Mouse (Mus musculus) testis, adult 2 months (tissue): Measurements from ENCODE around the gene Spocd1. TPM values are rescaled to one million over a fixed set of nuclear protein-coding genes. Genes with fewer than 3 reads are reported as not detected.

Source experiments
- H3K27ac ChIP-seq: fragments of 200-500 bp; 2 replicates; pipeline ENCODE4 v1.5.1; 2012; ENCODE audit warnings: low read depth, low read length; ENCODE audit not compliant: control insufficient read depth, insufficient read depth
- H3K27me3 ChIP-seq: fragments of 200-500 bp; 2 replicates; pipeline ENCODE4 v1.6.1; 2012; ENCODE audit warnings: mild to moderate bottlenecking, low read length, moderate library complexity; ENCODE audit not compliant: control insufficient read depth, insufficient read depth
- H3K36me3 ChIP-seq: fragments of 200-500 bp; 2 replicates; pipeline ENCODE4 v1.6.1; 2012; ENCODE audit warnings: mild to moderate bottlenecking, low read length; ENCODE audit not compliant: control insufficient read depth, insufficient read depth
- H3K4me1 ChIP-seq: fragments of 200-500 bp; 2 replicates; pipeline ENCODE4 v1.6.1; 2012; ENCODE audit warnings: low read length; ENCODE audit not compliant: control insufficient read depth, insufficient read depth
- H3K4me3 ChIP-seq: fragments of 200-500 bp; 2 replicates; pipeline ENCODE4 v1.5.1; 2012; ENCODE audit warnings: low read depth, mild to moderate bottlenecking, low read length, moderate library complexity, mixed read lengths; ENCODE audit not compliant: control insufficient read depth
- CTCF ChIP-seq: fragments of 200-500 bp; IDR thresholded peaks from 2 replicates; pipeline ENCODE4 v1.5.1; 2012; ENCODE audit warnings: low read depth, mild to moderate bottlenecking, inconsistent platforms, low read length, moderate library complexity; ENCODE audit not compliant: control insufficient read depth, insufficient read depth, insufficient replicate concordance
- POLR2A ChIP-seq: fragments of 200-500 bp; IDR thresholded peaks from 2 replicates; pipeline ENCODE4 v1.6.1; 2012; ENCODE audit warnings: low read depth, mild to moderate bottlenecking, inconsistent platforms, low read length, moderate library complexity; ENCODE audit not compliant: control insufficient read depth
- polyA plus RNA-seq: library from polyadenylated mRNA; depleted of rRNA; stranded (reverse); fragments of >200 nt; gene quantifications from 2 replicates; pipeline ENCODE4 v1.2.3, GENCODE M21; 2012; rRNA removed

The Spocd1 gene
- polyA plus RNA-seq, 1 experiment = 5.1 TPM

DNA sequence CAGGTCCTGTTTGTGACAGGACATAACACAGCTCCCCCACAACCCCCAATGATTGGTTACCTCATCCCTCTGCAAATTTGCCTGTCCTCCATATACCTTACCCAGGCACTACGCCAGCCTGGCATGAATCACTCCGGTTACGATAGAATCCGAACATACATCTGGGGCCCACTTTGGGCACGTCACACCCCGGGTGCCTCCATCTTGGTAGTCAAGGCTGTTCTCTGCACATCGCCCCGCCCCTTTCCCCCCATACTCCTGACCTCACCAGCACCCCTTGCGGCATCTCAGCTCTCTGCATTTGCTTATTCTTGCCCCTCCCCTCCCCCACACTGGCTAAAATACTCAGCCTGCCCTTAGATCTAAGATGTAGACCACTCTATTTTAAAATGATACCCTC lies 76.5 kb downstream of the Spocd1 start:
- H3K4me3 ChIP-seq = no peak overlapping the region
- H3K27ac ChIP-seq = no peak overlapping the region
- no peak for TF ChIP-seq POLR2A
- TF ChIP-seq CTCF = no peak
- no peaks in the 10 kb centered on the region for H3K27me3 ChIP-seq
- H3K36me3 ChIP-seq = no peaks in the 10 kb centered on the region
- H3K4me1 ChIP-seq = peaks cover 16% of the 10 kb centered on the region

DNA sequence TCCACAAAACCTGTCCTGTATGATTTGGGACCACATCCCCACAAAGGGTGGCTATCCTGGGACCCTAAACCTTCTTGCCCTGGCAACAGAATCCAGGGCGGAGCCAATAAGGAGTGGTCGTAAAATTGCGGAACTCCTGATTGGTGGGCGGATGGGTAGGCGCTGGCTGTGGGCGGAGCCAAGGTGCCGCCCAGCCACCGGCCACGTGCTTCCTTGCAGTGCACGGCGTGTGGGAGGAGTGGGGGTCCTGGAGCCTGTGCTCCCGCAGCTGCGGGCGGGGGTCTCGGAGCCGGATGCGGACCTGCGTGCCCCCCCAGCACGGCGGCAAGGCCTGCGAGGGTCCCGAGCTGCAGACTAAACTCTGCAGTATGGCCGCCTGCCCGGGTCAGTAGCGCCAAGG lies 77.5 kb downstream of the Spocd1 start:
- no peaks in the 10 kb centered on the region for H3K36me3 ChIP-seq
- H3K4me1 ChIP-seq = peaks cover 16% of the 10 kb centered on the region
- no peaks in the 10 kb centered on the region for H3K27me3 ChIP-seq
- no peak overlapping the region for H3K27ac ChIP-seq
- peak overlapping the region; percentile 41 for H3K4me3 ChIP-seq
- TF ChIP-seq POLR2A (no peak), CTCF (no peak)

Other genes with a start within 250 kb of the Spocd1 start
- gene Tmem39b, start 232.4 kb upstream of the Spocd1 start, polyA plus RNA-seq = 273 and 283 TPM in 2 replicates
- 17.1 and 19.2 TPM in 2 replicates for gene Khdrbs1, start 186.9 kb upstream of the Spocd1 start, polyA plus RNA-seq
- 39.9 and 48.8 TPM in 2 replicates for gene Ptp4a2, start 118.0 kb upstream of the Spocd1 start, polyA plus RNA-seq
- 1.2 and 1.6 TPM in 2 replicates for gene Adgrb2, start 55.6 kb downstream of the Spocd1 start, polyA plus RNA-seq
- gene Col16a1, start 118.6 kb downstream of the Spocd1 start, polyA plus RNA-seq = 111 and 116 TPM in 2 replicates
- 55.6 and 58.3 TPM in 2 replicates for gene Pef1, start 173.3 kb downstream of the Spocd1 start, polyA plus RNA-seq
- 0.07 and 0.28 TPM in 2 replicates for gene Hcrtr1, start 210.1 kb downstream of the Spocd1 start, polyA plus RNA-seq
- gene Tinagl1, start 245.9 kb downstream of the Spocd1 start, polyA plus RNA-seq = 2.9 and 7.8 TPM in 2 replicates